ENCODE assay signal across 12 mouse cellular contexts in the genomic region with DNA sequence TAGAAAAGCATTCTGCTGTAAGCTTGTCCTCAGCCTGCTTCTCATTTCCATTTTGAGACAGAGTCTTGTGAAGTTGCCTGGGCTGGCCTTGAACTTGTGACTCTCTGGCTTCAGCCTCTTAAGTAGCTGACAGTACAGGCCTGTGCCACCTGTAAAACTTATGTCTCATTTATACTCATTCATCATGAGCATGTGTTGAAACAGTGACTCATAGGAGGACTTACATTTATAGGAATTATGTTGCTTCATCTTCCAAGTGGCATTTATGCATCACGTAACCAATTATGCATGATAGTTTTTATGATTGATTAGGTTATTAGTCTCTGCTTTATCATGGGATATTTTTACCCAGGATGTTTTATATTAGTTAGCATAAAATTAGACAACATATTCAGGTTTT.
"Had no signal": no experiment of that assay in that cellular context is flagged by ENCODE, and none has a peak within 500 bp of the region (broad histone marks: within the 10 kb centered on the region; RNA-seq: fewer than 3 reads in every experiment).

No protein-coding gene starts in this region.

- DNase-seq: kidney, adult 8-10 months; kidney, postnatal 25 days; left cerebral cortex, postnatal 4 days; lung, adult 2 months; lung, postnatal 14 days; right cerebral cortex, postnatal 14 days; thymus, postnatal 36 days had no signal

- H3K4me1 ChIP-seq: liver, embryonic 15.5 days; megakaryocyte, embryonic 14.5 days; midbrain, embryonic 15.5 days; neural tube, embryonic 13.5 days had no signal

- H3K27ac ChIP-seq: liver, embryonic 15.5 days; macrophage; midbrain, embryonic 15.5 days; neural tube, embryonic 13.5 days had no signal

- H3K4me3 ChIP-seq: liver, embryonic 15.5 days; megakaryocyte, embryonic 14.5 days; midbrain, embryonic 15.5 days; neural tube, embryonic 13.5 days had no signal
